Mouse (Mus musculus) liver, embryonic 15.5 days (tissue): ENCODE data around the gene Ecm1. TPM values are rescaled to one million over a fixed set of nuclear protein-coding genes. Genes with fewer than 3 reads are reported as not detected.

Experiments used
- ATAC-seq: fragments of 200-750 bp; cut with Nextera tagmentation; 2 replicates; pipeline ENCODE4 v1.8.0; 2017; ENCODE audit warnings: moderate number of reproducible peaks, mild to moderate bottlenecking, moderate library complexity; ENCODE audit not compliant: insufficient read depth
- H3K27ac ChIP-seq: fragments of 300-500 bp; sonication (generic); replicated peaks from 2 replicates; pipeline ENCODE4 v1.5.1; 2015; ENCODE audit warnings: mild to moderate bottlenecking, inconsistent platforms
- H3K27me3 ChIP-seq: fragments of 300-500 bp; sonication (generic); 2 replicates; pipeline ENCODE4 v1.6.1; 2015; ENCODE audit warnings: mild to moderate bottlenecking, inconsistent platforms
- H3K36me3 ChIP-seq: fragments of 300-500 bp; sonication (generic); replicated peaks from 2 replicates; pipeline ENCODE4 v1.6.1; 2015; ENCODE audit warnings: moderate library complexity, mild to moderate bottlenecking, inconsistent platforms
- H3K4me1 ChIP-seq: fragments of 300-500 bp; sonication (generic); replicated peaks from 2 replicates; pipeline ENCODE4 v1.6.1; 2015; ENCODE audit warnings: inconsistent platforms
- H3K4me2 ChIP-seq: fragments of 300-500 bp; sonication (generic); 2 replicates; pipeline ENCODE4 v1.6.1; 2015; ENCODE audit warnings: moderate library complexity, mild to moderate bottlenecking, inconsistent platforms
- H3K4me3 ChIP-seq: fragments of 300-500 bp; sonication (generic); replicated peaks from 2 replicates; pipeline ENCODE4 v1.5.1; 2015; ENCODE audit warnings: mild to moderate bottlenecking, inconsistent platforms
- H3K9ac ChIP-seq: fragments of 300-500 bp; sonication (generic); 2 replicates; pipeline ENCODE4 v1.6.1; 2015; ENCODE audit warnings: moderate library complexity, mild to moderate bottlenecking, inconsistent platforms
- H3K9me3 ChIP-seq: fragments of 300-500 bp; sonication (generic); replicated peaks from 2 replicates; pipeline ENCODE4 v1.6.1; 2016; ENCODE audit warnings: inconsistent platforms
- WGBS: fragments of 180-500 bp; shearing (Covaris S2); methylation state at CpG from one replicate; pipeline ENCODE4 v1.1.7; 2015; ENCODE audit warnings: mixed read lengths; ENCODE audit not compliant: insufficient replicate concordance; 5-methylcytosine and 5-hydroxymethylcytosine counted together
- polyA plus RNA-seq: library from polyadenylated mRNA; unstranded; fragments of >200 nt; fragmentation: Nextera tagmentation; extraction: Ambion mirVana; gene quantifications from 2 replicates; pipeline ENCODE4 v1.2.1, GENCODE M21; 2015

Gene Ecm1
- polyA plus RNA-seq, 1 experiment from 2014 or later, result 17.4 TPM

DNA sequence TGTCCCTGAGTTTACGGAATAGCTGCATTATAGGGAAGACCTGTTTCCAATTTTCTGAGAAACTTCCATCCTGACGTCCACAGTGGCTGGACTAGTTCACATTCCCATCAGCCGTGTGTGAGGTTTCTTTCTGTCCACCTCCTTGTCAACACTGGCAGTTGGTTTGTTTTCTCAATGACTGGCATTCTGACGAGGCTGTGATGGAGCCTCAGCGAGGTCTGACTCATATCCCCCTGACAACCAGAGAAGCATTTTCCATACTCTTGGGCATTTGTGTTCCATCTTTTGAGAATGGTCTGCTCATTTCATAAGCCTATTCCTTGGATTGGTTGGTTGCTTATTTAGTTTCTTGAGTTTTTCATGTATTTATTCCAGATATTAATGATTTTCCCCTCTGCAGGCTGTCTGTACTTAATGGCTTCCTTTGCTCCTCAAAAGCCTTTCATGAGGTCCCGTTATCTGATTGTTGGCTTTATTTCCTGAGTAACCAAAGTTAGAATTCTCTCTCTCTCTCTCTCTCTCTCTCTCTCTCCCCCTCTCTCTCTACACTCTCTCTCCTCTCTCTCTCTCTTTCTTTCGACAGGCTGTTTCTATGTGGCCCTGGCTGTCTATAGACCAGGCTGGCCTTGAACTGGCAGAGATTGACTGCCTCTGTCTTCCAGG lies 12.5 kb downstream of the Ecm1 start:
- Histone ChIP-seq H3K27ac (no peak overlapping the region), H3K4me1 (no peaks in the 10 kb centered on the region), H3K36me3 (no peaks in the 10 kb centered on the region), H3K4me3 (no peak overlapping the region), H3K9me3 (no peaks in the 10 kb centered on the region), H3K9ac (no peak overlapping the region), H3K27me3 (no peaks in the 10 kb centered on the region), H3K4me2 (no peak overlapping the region)
- WGBS, result 40% methylated on average over 7 of the region's 7 CpGs
- ATAC-seq, result no peak

- H3K36me3 ChIP-seq, result no peaks in the 10 kb centered on the region
These were observed 13.5 kb downstream of the Ecm1 start for GRCm38 (mm10) chr3:95725863-95726262.

DNA sequence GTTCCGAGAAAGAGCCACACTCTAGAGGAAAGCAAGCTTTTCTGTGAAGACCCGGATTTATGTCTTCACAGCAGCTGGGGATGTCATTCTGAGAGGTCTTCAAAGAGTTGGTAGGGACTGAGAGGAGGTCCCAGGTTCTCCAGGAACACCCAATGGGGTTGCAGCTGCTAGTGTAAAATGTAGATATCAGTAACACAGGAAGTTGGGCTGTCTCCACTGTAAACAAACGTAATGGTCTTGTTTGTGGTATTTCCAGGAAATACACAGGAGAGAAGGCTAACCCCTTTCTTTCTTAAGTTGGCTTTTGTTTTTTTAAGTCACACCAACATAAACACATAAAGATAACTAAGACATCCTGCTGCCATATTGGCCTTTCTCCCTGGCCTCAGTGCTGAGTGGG lies 17.0 kb downstream of the Ecm1 start:
- WGBS, result 38% methylated on average over 3 of the region's 3 CpGs
- H3K27ac ChIP-seq, result no peak overlapping the region
- no peak overlapping the region for H3K4me2 ChIP-seq
- H3K9ac ChIP-seq, result no peak overlapping the region
- no peaks in the 10 kb centered on the region for H3K9me3 ChIP-seq
- no peaks in the 10 kb centered on the region for H3K27me3 ChIP-seq
- ATAC-seq, result no peak
- H3K4me3 ChIP-seq, result no peak overlapping the region
- no peaks in the 10 kb centered on the region for H3K36me3 ChIP-seq
- H3K4me1 ChIP-seq, result no peaks in the 10 kb centered on the region

More at GRCm38 (mm10) chr3:95725863-95726262, 13.5 kb downstream of the Ecm1 start:
- Histone ChIP-seq H3K9ac (no peak overlapping the region), H3K27me3 (no peaks in the 10 kb centered on the region), H3K4me3 (no peak overlapping the region), H3K27ac (no peak overlapping the region), H3K4me2 (no peak overlapping the region), H3K4me1 (no peaks in the 10 kb centered on the region), H3K9me3 (no peaks in the 10 kb centered on the region)
- WGBS, result 67% methylated on average over 7 of the region's 7 CpGs
- no peak for ATAC-seq

GRCm38 (mm10) chr3:95718153-95718552 lies 21.2 kb downstream of the Ecm1 start:
- 74% methylated on average over 2 of the region's 2 CpGs for WGBS
- Histone ChIP-seq H3K9ac (no peak overlapping the region), H3K36me3 (no peaks in the 10 kb centered on the region), H3K4me2 (no peak overlapping the region), H3K4me1 (no peaks in the 10 kb centered on the region), H3K4me3 (no peak overlapping the region), H3K27me3 (no peaks in the 10 kb centered on the region), H3K27ac (no peak overlapping the region), H3K9me3 (no peaks in the 10 kb centered on the region)
- ATAC-seq, result no peak

GRCm38 (mm10) chr3:95716075-95716474 lies 23.3 kb downstream of the Ecm1 start:
- no peaks in the 10 kb centered on the region for H3K9me3 ChIP-seq
- no peak overlapping the region for H3K27ac ChIP-seq
- no peak overlapping the region for H3K9ac ChIP-seq
- H3K4me3 ChIP-seq, result no peak overlapping the region
- no peaks in the 10 kb centered on the region for H3K27me3 ChIP-seq
- WGBS, result 74% methylated on average over 1 of the region's 1 CpGs
- H3K4me2 ChIP-seq, result no peak overlapping the region
- H3K36me3 ChIP-seq, result no peaks in the 10 kb centered on the region
- H3K4me1 ChIP-seq, result no peaks in the 10 kb centered on the region
- ATAC-seq, result no peak

- no peak overlapping the region for H3K27ac ChIP-seq
- no peaks in the 10 kb centered on the region; the same call in 1 of the 2 replicates for H3K4me1 ChIP-seq
- no peak overlapping the region for H3K4me3 ChIP-seq
- H3K36me3 ChIP-seq, result no peaks in the 10 kb centered on the region
- H3K27me3 ChIP-seq, result no peaks in the 10 kb centered on the region
- no peak overlapping the region for H3K4me2 ChIP-seq
- no peak overlapping the region for H3K9ac ChIP-seq
- no peaks in the 10 kb centered on the region for H3K9me3 ChIP-seq
- no peak for ATAC-seq
These were observed 29.4 kb downstream of the Ecm1 start for GRCm38 (mm10) chr3:95709967-95710366.

DNA sequence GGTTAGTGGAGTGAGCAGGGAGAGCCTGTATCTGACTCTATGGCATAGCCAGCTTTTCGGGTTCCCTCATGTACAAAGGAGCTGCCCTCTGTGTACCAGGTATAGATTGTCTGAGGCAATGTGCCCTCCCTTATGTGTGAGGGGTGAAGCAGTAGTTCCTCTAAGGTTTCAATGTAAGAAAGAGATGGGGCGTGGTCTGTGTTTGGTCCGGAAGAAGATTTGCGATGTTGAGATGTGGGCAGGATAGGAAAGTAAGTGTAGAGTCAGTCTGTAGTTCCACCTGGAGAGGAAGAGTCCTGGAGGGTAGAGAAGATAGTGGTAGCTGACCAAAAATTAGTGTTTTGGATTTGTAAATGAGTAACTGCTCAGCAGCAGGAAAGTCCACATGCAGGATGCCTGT lies 30.3 kb downstream of the Ecm1 start:
- no peak overlapping the region for H3K4me2 ChIP-seq
- ATAC-seq, result no peak
- no peaks in the 10 kb centered on the region for H3K36me3 ChIP-seq
- H3K9ac ChIP-seq, result no peak overlapping the region
- H3K27me3 ChIP-seq, result no peaks in the 10 kb centered on the region
- H3K4me3 ChIP-seq, result no peak overlapping the region
- no peaks in the 10 kb centered on the region; the same call in 1 of the 2 replicates for H3K4me1 ChIP-seq
- H3K27ac ChIP-seq, result no peak overlapping the region
- 67% methylated on average over 4 of the region's 4 CpGs for whole genome bisulfite sequencing
- no peaks in the 10 kb centered on the region for H3K9me3 ChIP-seq

GRCm38 (mm10) chr3:95707497-95707896 lies 31.9 kb downstream of the Ecm1 start:
- no peak overlapping the region for H3K9ac ChIP-seq
- H3K4me2 ChIP-seq, result no peak overlapping the region
- H3K9me3 ChIP-seq, result no peaks in the 10 kb centered on the region
- H3K27ac ChIP-seq, result no peak overlapping the region
- no peaks in the 10 kb centered on the region for H3K27me3 ChIP-seq
- no peak overlapping the region for H3K4me3 ChIP-seq
- no peak for ATAC-seq
- H3K4me1 ChIP-seq, result no peaks in the 10 kb centered on the region; the same call in 1 of the 2 replicates
- no peaks in the 10 kb centered on the region for H3K36me3 ChIP-seq
- 44% methylated on average over 7 of the region's 7 CpGs for WGBS

- Histone ChIP-seq H3K4me2 (no peak overlapping the region), H3K9me3 (no peaks in the 10 kb centered on the region), H3K4me3 (no peak overlapping the region), H3K27me3 (no peaks in the 10 kb centered on the region), H3K27ac (no peak overlapping the region), H3K4me1 (peaks cover 8% of the 10 kb centered on the region), H3K9ac (no peak overlapping the region), H3K36me3 (no peaks in the 10 kb centered on the region)
- WGBS, result 36% methylated on average over 4 of the region's 4 CpGs
- ATAC-seq, result no peak
These were observed 33.1 kb downstream of the Ecm1 start for GRCm38 (mm10) chr3:95706273-95706672.

- no peak for ATAC-seq
- no peak overlapping the region for H3K27ac ChIP-seq
- no peak overlapping the region for H3K4me2 ChIP-seq
- no peaks in the 10 kb centered on the region for H3K27me3 ChIP-seq
- H3K36me3 ChIP-seq, result no peaks in the 10 kb centered on the region
- peaks cover 10% of the 10 kb centered on the region for H3K4me1 ChIP-seq
- H3K9ac ChIP-seq, result no peak overlapping the region
- H3K9me3 ChIP-seq, result no peaks in the 10 kb centered on the region
- H3K4me3 ChIP-seq, result no peak overlapping the region
- WGBS, result 62% methylated on average over 4 of the region's 4 CpGs
These were observed 34.8 kb downstream of the Ecm1 start for GRCm38 (mm10) chr3:95704612-95705011.

GRCm38 (mm10) chr3:95703276-95703675 lies 36.1 kb downstream of the Ecm1 start:
- Histone ChIP-seq H3K36me3 (no peaks in the 10 kb centered on the region), H3K9me3 (no peaks in the 10 kb centered on the region), H3K27me3 (no peaks in the 10 kb centered on the region), H3K27ac (no peak overlapping the region), H3K4me2 (no peak overlapping the region), H3K9ac (no peak overlapping the region), H3K4me3 (no peak overlapping the region), H3K4me1 (peaks cover 10% of the 10 kb centered on the region)
- 75% methylated on average over 3 of the region's 3 CpGs for WGBS
- ATAC-seq, result no peak
